Mouse (Mus musculus): ENCODE results near the gene Pex10.

The Pex10 gene

DNA sequence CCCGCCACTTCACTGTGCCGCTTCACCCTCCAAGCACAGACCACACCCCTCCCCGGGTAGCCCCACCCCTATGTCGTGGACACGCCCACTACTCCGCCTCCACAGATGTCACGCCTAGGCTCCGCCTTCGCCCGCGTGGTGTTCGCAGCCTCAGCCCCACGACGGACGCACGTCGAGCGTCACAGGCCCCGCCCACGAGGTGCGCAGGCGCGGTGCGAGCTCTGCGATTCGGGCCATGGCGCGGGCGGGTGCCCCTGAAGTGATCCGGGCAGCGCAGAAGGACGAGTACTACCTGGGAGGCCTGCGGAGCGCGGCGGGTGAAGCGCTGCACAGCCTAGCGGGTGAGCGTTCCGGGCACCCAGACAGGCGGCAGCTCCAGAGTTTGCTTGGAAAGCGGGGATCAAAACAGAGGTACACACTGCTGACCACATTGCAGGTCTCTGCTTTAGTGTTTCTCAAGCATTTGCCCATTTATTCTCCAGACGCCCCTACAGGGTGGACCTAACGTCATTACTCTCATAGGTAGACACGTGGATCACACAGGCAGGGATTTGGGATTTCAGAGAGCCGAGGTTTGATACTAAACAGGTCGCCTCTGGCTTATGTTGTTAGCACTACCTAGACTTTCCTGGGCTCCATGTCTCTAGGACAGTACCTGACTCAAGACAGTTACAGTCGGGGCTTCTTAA, at the start of gene Pex10:
Pex10 (plus strand) TSS at position 183 of the 689 bp plus-strand sequence.
- DNase-seq: peak; percentile 99

DNA sequence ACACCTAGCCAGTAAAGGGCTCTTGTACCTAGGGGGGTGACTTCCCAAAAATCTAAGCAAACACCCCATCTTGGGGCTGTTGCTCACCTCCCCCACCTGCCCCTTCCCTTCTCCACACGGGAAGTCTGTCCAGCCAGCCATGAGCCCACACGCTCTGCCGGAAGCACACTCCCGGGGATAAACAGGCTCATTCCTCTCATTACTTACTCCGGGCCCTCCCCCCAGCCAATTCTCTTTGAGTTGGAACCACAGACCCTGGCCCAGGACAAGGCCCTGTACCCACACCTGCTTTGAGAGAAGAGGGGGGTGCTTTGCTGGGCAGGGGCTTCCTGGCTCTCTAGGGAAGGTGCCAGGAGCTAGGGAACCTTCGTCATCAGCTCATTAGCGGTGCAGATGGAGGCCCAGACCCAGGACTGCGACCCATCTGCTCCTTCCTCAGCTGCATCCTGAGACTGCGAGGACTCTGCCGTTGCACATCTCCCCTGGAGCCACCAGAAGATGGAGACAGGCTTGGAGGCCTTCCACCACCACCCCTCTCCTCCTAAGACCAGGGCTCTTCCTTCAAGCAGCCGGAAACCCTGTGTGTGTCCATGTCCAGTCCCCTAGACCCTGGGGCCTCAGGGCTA, 49.5 kb upstream of the Pex10 start:
- no peak for DNase-seq

DNA sequence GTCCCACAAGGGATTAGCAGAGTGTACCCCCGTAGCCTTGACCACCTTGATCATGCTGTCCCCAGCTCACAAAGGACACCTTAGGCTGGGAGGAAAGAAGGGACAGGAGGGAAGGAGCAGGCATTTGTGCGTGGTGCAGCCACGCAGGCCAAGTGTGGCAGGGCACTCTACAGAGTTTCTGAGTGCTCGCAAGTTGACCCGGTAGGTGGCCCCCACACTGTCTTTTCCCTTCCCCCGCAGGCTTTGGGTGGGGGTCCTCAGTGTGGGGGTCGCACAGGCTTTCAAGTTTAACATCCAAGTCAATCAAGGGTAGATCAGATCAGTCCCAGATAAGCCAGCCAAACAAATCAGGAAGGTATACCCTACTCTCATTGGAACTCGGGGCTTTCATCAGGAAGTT, 48.8 kb upstream of the Pex10 start:
- DNase-seq: no peak

DNA sequence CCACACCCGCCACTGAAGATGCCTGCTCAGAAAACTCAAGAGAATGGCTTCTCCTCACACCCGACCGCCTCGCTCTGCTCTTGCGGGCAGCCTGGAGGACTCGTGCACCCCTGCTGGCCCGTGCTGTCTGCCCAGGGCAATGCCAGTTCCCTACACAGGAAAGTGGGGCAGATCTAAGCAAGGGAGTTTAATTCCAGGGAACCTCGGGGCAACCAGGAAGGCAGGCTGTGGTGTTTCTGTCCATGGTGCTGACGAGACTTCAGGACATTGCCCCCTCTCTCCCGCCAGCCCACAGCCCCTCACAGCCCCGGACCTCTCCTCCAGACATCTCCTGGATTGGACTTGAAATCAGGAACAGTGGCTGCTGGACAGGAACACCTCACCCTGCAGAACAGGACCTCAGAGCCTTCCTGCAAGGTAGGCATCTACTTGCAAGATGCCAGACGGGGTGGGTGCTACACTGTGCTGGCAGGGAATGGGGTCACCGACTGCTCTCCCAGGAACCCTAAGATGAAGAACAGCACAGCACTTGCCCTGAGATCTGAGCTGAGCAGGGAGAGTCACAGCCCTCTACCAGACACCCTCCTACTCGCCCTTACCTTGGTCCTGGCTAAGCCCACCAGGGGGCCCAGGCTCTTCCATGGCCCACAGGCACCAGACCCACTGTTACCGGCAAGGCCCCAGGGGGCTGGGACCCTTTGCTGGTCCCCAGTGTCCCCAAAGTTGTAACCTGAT, 48.0 kb upstream of the Pex10 start:
- peak; percentile 58 for DNase-seq

DNA sequence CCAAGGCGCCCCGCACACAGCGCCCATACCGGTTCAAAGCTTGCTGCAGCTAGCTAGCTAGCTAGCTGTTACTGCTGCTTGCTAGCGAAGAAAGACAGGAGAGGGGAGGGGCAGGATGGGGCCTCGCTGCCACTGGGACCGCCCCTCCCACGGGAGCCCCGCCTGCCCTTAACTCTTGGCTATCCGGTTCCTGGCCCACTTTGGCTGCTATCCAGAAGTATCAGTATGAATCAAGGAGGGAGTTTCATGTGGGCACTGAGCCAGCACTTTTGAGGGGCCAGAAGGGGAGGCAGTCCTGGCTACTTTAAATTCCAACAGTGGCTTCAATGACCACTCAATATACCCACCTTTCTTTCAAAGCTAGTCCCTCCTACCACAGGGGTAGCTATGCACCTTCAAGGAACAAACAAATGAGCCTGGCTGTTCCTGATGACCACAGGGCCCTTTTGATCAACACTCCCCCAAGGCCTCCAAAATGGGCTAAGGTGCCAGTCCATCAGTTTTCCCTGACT, 47.4 kb upstream of the Pex10 start:
- DNase-seq: peak; percentile 55

DNA sequence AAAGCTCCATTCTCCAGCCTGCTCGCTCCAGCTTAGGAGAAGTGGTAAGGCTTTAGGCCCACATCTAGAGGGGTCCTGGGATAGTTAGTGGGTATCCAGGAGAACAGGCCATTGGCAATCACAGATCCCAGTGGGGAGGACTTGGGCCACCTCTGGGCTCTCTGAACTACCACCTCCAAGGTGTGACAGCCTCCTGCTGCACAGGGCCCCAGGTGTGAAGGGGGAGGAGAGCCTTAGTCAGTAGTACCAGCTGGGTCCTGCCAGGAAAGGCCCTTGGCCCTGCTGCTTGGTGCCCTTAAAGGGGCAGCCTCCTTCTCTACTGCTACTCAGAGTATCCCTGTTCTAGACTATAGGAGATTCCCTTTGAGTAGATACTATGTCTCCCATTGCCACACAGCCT, 46.7 kb upstream of the Pex10 start:
- DNase-seq: no peak

DNA sequence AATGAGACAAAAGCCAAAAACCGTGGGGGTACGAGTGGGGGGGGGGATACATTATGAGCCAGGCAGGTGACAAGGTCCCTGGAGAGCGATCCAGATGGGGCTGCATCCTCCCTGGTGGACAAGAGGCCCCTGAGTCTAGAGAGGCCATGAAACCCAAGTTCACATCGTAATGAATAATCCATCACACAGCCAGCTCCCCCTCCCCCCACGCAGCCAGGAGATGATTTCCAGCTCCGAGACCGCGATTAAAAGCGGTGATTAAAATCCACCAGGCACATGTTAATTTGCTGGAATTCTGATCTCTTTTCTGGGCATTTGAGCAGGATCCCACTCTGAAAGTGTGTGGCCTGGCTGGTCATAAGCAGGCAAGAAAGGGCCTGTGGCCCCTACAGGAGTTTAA, 46.0 kb upstream of the Pex10 start:
- DNase-seq: no peak

DNA sequence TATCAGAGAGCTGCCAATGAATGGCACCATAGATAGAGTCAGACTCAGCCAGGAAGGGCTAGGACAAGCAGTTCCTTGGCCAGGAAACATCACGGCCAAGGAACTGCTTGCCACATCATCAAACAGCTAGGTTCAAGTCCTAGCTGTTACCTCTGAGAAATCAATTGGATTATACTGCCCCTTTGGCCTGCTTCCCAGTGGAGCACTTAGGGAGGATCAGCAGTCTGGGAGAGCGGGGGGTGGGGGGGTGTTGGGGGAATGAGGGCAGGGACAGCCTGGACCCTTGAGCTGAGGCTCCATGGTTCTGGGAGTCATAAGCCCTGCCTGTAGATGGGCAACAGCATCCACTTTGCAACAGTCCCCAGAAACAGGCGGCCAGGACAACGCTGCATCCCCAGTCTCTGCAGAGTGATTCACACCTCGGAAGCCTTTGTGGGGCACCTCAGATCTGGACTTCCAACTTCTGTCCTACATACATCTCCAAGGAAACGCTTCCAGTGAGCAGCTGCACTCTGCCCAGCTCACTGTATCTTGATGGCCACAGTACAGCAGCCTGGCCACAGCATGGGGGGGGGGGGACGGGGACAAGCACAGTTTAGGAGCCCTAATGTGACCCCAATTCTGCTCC, 44.5 kb upstream of the Pex10 start:
- no peak for DNase-seq

DNA sequence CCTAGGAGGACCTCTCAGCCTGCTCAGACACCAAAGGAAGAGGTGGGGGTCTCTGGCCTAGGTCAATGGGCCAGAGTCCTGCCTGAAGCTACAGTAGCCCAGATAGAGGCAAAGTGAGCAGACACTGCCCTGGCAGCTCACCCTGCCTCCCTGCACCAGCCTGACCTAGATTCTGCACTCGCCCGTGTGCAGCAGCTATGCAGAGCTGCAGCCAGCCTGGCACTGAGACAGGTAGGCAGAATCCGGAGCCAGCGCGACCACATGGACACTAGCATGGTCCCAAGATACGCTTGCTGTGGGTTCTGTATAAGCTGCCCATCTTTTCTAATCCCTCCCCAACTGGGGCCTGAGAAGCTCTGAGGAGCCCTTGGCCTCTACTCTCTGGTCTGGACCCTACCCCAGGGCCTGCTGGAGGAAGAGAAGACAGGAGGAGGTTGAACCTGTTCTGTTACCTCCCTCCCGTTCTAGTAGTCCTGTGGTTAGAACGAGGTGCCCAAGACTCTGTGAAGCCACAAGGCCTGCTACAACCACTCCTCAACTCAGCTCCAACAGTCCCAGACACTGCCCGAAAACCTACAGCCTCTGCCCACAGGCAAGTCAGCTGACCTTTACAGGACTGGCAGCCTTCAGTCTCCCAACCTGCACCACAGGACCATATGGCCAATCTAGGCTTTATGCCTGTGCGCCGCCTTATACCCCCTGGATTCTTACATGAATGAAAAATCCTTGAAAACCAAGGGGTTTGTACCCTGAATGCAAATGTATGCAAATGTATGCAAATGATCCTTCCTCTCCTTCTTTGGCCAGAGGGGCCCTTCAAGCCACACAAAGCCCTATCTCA, 42.4 kb upstream of the Pex10 start:
- no peak for DNase-seq

DNA sequence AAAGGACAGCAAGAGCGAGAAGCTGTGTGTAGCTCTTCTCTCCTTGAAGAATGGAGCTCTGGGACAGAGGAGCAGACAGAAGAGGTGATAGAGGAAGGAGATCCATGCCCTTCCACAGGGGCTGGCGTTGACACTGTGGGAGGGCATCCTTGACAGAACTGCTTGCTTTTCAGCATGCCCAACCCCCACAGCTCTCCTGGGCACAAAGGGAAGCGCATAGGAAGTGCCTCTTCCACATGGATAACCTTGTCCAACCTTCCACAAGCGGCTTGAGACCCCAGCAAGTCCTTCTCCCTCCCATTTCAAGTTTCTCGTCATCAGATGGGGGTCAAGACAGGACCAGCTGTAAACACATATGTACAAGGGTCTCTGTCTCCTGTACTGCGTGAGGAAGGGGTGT, 33.7 kb upstream of the Pex10 start:
- DNase-seq: no peak

DNA sequence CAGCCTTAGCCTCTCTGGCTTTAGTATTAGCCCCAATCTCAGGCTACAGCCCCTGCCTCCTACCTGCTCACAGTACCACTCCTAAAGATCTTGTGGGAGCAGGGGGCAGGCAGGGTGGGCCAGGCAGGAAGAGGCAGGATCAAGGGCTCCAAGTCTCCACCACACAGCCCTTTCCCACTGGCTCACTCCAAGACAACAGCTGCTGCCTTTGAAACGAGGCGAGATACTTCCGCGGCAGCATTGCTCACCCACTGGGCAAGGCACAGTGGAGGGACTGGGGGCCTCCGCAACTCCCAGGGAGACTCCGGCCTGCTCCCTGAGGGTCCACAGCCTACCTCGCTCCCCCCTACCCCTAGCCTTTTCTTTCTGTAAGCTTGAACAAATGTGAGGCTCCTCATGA, 32.6 kb upstream of the Pex10 start:
- no peak for DNase-seq

DNA sequence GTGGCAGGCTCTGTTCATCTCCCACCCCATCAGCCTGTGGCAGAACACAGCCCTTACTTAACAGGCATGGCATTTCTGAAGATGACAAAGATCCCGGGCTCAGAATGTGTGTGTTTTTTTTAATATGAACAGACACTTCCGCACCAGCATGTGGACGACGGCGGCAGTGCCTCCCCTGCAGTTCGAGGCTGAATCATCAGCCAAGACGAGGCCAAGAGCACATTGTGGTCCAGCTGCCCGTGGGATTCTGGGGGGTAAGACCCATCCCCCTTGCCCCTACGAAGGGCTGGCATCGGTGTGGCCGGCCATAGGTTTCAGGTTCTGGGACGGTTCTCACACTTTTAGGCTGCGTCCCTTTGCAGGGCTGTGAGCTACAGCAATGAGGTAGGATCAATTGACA, 32.0 kb upstream of the Pex10 start:
- no peak for DNase-seq

DNA sequence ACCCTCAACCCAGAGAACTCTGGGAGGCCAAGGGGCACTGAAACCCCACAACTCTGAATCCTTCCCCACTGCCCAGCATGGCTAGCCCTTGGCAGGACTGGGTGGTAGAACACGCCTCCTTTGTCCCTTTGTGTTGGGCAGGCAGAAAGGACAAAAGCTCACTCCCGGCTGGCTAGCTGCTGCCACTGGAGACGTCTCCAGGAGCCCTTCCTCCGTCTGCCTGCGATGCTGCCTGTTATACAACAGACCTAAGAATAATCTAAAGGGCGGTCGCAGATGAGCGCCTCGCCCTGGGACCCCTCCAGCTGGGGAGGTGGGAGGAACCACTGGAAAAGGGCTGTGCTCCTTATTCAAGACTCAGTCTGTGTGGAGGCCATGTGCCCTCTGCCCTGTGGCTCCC, 26.6 kb upstream of the Pex10 start:
- DNase-seq: no peak

DNA sequence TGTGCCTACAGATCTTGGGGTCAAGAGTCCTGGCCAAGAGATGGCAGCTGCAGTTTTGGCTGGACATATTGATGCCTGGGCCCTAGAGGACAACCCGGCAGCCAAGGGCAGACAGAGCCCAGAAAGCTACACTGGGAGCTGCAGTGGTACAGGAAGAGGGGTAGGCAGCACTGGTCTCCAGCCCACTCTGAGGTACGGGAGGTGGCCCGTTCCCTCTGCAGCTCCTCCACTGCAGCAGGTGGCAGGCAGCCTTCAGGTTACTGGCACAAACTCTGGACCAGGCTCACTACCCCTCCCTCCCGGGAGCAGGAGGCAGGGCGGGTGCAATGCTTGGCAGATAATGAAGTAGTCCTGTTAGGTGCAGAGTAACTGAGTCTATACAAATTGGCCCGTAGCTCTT, 26.1 kb upstream of the Pex10 start:
- DNase-seq: no peak

DNA sequence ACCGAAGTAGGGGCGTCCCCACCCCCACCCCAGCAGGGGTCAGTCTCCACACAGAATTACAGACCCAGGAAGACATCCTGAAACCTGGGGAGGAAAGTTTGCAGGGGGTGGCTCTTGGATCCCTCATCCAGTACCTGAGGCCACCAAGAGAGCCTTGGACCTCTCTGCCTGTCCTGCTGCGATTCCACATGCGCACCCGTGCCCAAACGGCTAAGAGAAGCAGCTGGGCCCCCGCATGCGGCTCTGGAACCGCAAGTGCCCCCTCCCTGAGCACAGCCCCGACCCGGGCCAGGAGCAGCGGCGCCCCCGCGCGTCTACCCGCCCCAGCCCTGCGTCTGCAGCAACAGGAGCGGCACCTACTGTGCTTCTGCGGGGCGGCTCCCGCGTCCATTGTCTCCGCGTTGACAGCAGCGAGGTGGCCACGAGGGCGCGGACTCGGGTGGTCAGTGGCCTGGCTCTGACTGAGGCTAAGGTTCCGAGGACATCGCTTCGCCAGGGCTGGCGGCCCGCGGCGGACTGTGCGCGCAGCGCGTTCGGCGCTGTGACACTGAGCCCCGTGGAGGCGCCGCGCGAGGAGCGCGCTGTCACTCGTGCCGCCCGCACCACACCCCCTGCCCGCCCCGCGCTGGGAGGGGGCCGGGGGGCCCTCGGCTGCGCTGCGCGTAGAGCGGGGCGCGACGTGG, 24.1 kb upstream of the Pex10 start:
- peak; percentile 21 for DNase-seq

DNA sequence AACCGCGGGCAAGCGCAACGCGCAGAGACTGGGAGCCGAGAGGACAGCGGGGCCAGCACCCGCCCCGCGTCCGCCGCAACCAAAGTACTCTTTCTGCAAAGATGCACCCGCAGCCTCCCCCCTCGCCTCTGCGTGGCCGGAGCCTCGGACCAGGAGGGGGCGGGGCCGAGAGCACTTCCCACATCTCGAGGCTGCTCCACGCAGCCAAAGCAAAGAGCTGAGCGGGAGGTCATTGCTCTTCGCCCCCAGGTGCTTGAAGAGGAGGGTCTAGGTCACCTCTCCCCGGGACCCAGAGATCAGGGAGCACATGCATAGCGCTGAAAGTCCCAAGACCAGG, 23.6 kb upstream of the Pex10 start:
- no peak for DNase-seq

DNA sequence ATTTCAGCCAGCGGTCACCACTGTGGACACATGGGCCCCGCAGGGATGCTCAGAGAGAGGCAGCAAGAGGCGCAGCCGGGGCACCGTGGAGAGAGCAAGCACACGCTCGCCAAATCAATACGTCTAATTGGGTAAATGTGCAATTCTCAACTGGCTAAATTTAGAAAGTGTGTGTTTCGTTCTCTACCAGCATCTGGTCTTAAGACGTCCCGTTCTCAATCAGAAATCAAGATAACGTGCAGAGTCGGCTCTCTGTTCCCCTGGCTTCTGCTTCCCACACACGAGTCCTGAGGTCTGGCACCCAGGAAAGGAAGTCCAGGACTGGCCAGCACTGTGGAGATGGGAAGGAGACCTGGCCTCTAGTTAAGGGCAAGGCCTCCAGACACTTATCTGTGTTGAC, 20.2 kb upstream of the Pex10 start:
- no peak for DNase-seq

DNA sequence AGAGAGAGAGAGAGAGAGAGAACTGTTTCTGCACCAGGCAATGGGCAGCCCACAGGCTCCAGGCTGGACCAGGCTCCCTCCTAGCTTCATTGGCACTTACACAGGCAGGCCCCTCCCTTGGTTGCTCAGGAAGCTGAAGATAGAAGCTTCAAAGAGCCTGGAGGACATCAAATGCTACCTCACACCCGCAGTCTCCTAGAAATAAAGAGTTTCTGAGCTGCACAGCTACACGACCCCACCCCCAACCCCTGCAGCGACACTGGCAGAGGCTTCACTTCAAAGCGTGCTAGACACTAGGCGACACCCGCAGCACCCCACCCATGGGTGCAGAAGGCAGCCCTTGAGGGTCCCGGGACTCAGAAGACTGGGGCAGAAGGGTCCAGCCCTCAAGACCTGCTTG, 16.7 kb upstream of the Pex10 start:
- DNase-seq: peak; percentile 76

DNA sequence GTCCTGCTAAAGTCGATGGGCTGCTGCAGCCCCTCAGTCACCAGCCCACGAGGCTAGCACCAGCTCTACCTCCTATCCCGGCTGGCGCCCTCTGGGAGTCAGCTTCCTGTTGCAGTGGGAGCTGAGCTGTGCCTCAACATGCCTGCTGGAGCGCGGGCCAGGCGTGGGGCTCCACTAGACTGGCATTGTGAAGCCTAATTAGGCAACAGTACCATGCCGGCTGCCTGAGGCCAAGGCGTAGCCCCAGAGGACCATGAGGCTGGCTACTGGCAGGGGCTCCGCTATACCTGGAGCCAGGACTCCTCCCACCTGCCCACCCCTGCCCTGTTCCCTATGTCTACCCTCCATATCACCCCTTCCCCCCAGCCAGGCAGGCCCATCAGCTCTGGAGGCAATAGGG, 10.1 kb upstream of the Pex10 start, which contains the start of gene Plch2:
Plch2 (minus strand) TSS at position 61 of the 400 bp plus-strand sequence.
- DNase-seq: no peak

DNA sequence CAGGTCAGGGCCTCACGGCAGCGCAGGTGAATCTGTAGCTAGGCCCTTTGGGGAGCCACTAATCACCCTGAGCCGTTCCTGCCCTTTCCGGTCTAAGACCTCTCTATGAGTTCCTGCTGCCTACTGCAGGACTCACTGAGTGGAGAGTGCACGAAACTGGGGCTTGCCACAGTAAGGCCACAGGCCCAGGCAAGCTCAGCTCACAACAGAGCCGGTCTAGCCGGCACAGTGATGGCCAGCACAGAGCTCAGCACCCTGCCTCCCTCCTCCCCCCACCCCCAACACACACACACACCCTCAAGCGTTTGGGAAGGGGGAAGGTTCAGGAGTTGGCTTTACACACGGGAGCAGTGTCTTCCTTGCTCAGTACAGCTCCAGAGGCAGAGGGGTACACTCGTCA, 8.5 kb upstream of the Pex10 start:
- DNase-seq: no peak

DNA sequence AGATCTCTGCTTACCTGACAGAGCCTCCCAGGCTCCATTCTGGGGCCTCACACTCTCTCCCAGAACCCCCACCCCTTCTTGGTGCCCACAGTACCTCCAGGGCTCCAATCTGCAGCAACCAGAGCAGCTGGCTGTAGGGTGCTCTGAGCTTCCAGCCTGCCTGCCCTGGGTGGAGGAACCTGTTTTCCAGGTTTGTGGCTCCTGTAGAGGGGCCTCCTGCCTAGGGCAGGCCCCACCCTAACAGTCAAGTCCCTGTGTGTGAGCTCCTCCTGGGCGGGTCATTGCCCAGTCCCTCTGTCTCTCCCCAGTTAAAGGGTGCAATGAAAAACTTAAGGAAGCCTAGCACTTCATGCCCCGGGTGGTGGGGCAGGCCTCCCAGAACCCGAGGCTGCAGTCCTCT, 2.9 kb upstream of the Pex10 start:
- DNase-seq: no peak

DNA sequence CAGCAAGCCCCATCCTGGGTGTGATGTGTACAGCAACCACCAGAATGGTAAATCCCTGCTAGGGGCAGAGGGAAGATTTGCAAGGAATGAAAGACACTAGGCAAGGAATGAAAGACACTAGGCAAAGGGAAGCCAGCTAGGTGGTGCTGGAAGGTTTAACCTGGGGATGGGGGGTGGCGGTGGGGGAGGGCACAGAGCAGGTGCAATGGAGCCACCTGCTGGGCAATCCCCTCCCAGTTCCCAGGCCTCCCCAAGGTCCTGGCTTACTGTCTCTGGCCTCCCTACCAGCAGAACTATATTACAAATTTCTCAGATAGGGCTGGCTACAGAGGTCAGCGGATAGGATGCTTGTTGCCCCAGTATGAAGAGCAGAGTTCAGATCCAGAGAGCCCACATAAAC, 2.3 kb upstream of the Pex10 start:
- peak; percentile 42 for DNase-seq
